Mouse (Mus musculus) limb, embryonic 14.5 days (tissue): Measurements from ENCODE around the gene Lime1. TPM values are rescaled to one million over a fixed set of nuclear protein-coding genes. Genes with fewer than 3 reads are reported as not detected.

ENCODE experiments used
- ATAC-seq: fragments of 200-750 bp; cut with Nextera tagmentation; 2 replicates; pipeline ENCODE4 v1.8.0; 2017; ENCODE audit warnings: low read depth, moderate number of reproducible peaks, moderate TSS enrichment; ENCODE audit not compliant: low FRiP score
- DNase-seq: peaks from one replicate; pipeline ENCODE4 v3.0.0-alpha.2; 2015; ENCODE audit warnings: low spot score
- H3K27ac ChIP-seq: fragments of 300-500 bp; sonication (generic); replicated peaks from 2 replicates; pipeline ENCODE4 v1.5.1; 2014; ENCODE audit warnings: low read depth, mild to moderate bottlenecking, low read length, moderate library complexity, mixed read lengths
- H3K27me3 ChIP-seq: fragments of 300-500 bp; sonication (generic); 2 replicates; pipeline ENCODE4 v1.6.1; 2014; ENCODE audit warnings: low read length, mixed read lengths; ENCODE audit not compliant: control insufficient read depth, insufficient read depth
- H3K36me3 ChIP-seq: fragments of 300-500 bp; sonication (generic); 2 replicates; pipeline ENCODE4 v1.6.1; 2014; ENCODE audit warnings: mild to moderate bottlenecking, low read length, moderate library complexity, mixed read lengths; ENCODE audit not compliant: control insufficient read depth, insufficient read depth
- H3K4me1 ChIP-seq: fragments of 300-500 bp; sonication (generic); 2 replicates; pipeline ENCODE4 v1.6.1; 2014; ENCODE audit warnings: antibody characterized with exemption, low read length, mixed read lengths; ENCODE audit not compliant: control insufficient read depth, insufficient read depth
- H3K4me2 ChIP-seq: fragments of 300-500 bp; sonication (generic); replicated peaks from 2 replicates; pipeline ENCODE4 v1.6.1; 2014; ENCODE audit warnings: low read depth, mild to moderate bottlenecking, low read length, moderate library complexity; ENCODE audit not compliant: severe bottlenecking
- H3K4me3 ChIP-seq: fragments of 300-500 bp; sonication (generic); replicated peaks from 2 replicates; pipeline ENCODE4 v1.5.1; 2014; ENCODE audit warnings: low read length
- H3K9ac ChIP-seq: fragments of 300-500 bp; sonication (generic); 2 replicates; pipeline ENCODE4 v1.6.1; 2014; ENCODE audit warnings: mild to moderate bottlenecking, low read depth, low read length, moderate library complexity; ENCODE audit not compliant: severe bottlenecking
- H3K9me3 ChIP-seq: fragments of 300-500 bp; sonication (generic); 2 replicates; pipeline ENCODE4 v1.6.1; 2016; ENCODE audit warnings: low read length; ENCODE audit not compliant: control insufficient read depth
- POLR2A ChIP-seq: fragments of 200-500 bp; IDR thresholded peaks from 2 replicates; pipeline ENCODE4 v1.8.0; 2012; ENCODE audit warnings: inconsistent platforms, mild to moderate bottlenecking, moderate library complexity, borderline replicate concordance; ENCODE audit not compliant: insufficient read depth, insufficient read length; ENCODE audit errors: extremely low read depth
- WGBS: fragments of 180-500 bp; shearing (Covaris S2); extraction: QIAGEN DNeasy Blood & Tissue Kit; methylation state at CpG from one replicate; pipeline ENCODE4 v1.1.7; 2014; 5-methylcytosine and 5-hydroxymethylcytosine counted together
- polyA plus RNA-seq, 2 experiments: library from polyadenylated mRNA; depleted of rRNA in 1 of 2; stranded (reverse) in 1 of 2; unstranded in 1 of 2; fragments of >200 nt; fragmentation: Nextera tagmentation in 1 of 2; extraction: Ambion mirVana in 1 of 2; gene quantifications; 2 replicates each; pipeline versions ENCODE4 v1.2.1 to v1.2.3; 2012 to 2014

Lime1 gene
- polyA plus RNA-seq, 2 experiments, result 21.3 to 63.3 TPM

GRCm38 (mm10) chr2:181391541-181391940 lies 11.7 kb downstream of the Lime1 start:
- Histone ChIP-seq H3K27me3 (no peaks in the 10 kb centered on the region), H3K4me2 (no peak overlapping the region), H3K27ac (no peak overlapping the region), H3K9ac (no peak overlapping the region), H3K4me1 (no peaks in the 10 kb centered on the region), H3K9me3 (no peaks in the 10 kb centered on the region), H3K4me3 (no peak overlapping the region), H3K36me3 (peaks cover 13% of the 10 kb centered on the region)
- no peak for DNase-seq
- TF ChIP-seq POLR2A, result no peak
- no peak for ATAC-seq
- WGBS, result 60% methylated on average over 2 of the region's 2 CpGs

GRCm38 (mm10) chr2:181392600-181393213 lies 12.8 kb downstream of the Lime1 start:
- 29% methylated on average over 4 of the region's 4 CpGs for WGBS

GRCm38 (mm10) chr2:181394086-181394485 lies 14.2 kb downstream of the Lime1 start:
- Histone ChIP-seq H3K4me2 (no peak overlapping the region), H3K9ac (peak overlapping the region; percentile 1; the same call in 1 of the 2 replicates), H3K9me3 (no peaks in the 10 kb centered on the region), H3K4me1 (no peaks in the 10 kb centered on the region), H3K36me3 (0 out of 2 replicates have a peak, but pooled peaks cover 3% of the 10 kb centered on the region), H3K27ac (no peak overlapping the region), H3K4me3 (no peak overlapping the region), H3K27me3 (no peaks in the 10 kb centered on the region)
- DNase-seq, result no peak
- TF ChIP-seq POLR2A, result no peak
- 99% methylated on average over 3 of the region's 3 CpGs for WGBS
- ATAC-seq, result no peak

More at GRCm38 (mm10) chr2:181392600-181393213, 12.8 kb downstream of the Lime1 start:
- H3K9me3 ChIP-seq, result no peaks in the 10 kb centered on the region
- no peak overlapping the region for H3K27ac ChIP-seq
- no peak overlapping the region for H3K4me2 ChIP-seq
- no peaks in the 10 kb centered on the region for H3K4me1 ChIP-seq
- peaks cover 4% of the 10 kb centered on the region; the same call in 1 of the 2 replicates for H3K36me3 ChIP-seq
- no peak for TF ChIP-seq POLR2A
- ATAC-seq (peak; percentile 81), DNase-seq (peak; percentile 93)
- no peak overlapping the region for H3K9ac ChIP-seq
- no peak overlapping the region for H3K4me3 ChIP-seq
- no peaks in the 10 kb centered on the region for H3K27me3 ChIP-seq

GRCm38 (mm10) chr2:181397207-181397761 lies 17.4 kb downstream of the Lime1 start:
- ATAC-seq (no peak), DNase-seq (no peak)
- no peaks in the 10 kb centered on the region for H3K27me3 ChIP-seq
- no peak for TF ChIP-seq POLR2A
- no peaks in the 10 kb centered on the region for H3K4me1 ChIP-seq
- no peak overlapping the region for H3K9ac ChIP-seq
- H3K27ac ChIP-seq, result no peak overlapping the region
- H3K36me3 ChIP-seq, result no peaks in the 10 kb centered on the region
- H3K9me3 ChIP-seq, result no peaks in the 10 kb centered on the region
- H3K4me3 ChIP-seq, result no peak overlapping the region
- no peak overlapping the region for H3K4me2 ChIP-seq
- 72% methylated on average over 5 of the region's 5 CpGs for WGBS

- H3K4me1 ChIP-seq, result no peaks in the 10 kb centered on the region
- no peak overlapping the region for H3K9ac ChIP-seq
- H3K9me3 ChIP-seq, result no peaks in the 10 kb centered on the region
- no peaks in the 10 kb centered on the region for H3K36me3 ChIP-seq
- no peak for ATAC-seq
- H3K27ac ChIP-seq, result no peak overlapping the region
- no peak for DNase-seq
- H3K4me2 ChIP-seq, result no peak overlapping the region
- no peak for TF ChIP-seq POLR2A
- 19% methylated on average over 1 of the region's 1 CpGs for WGBS
- H3K4me3 ChIP-seq, result no peak overlapping the region
- no peaks in the 10 kb centered on the region for H3K27me3 ChIP-seq
These were observed 21.6 kb downstream of the Lime1 start for GRCm38 (mm10) chr2:181401497-181401896.
